ENCODE assay signal across 12 mouse cellular contexts in the genomic region with DNA sequence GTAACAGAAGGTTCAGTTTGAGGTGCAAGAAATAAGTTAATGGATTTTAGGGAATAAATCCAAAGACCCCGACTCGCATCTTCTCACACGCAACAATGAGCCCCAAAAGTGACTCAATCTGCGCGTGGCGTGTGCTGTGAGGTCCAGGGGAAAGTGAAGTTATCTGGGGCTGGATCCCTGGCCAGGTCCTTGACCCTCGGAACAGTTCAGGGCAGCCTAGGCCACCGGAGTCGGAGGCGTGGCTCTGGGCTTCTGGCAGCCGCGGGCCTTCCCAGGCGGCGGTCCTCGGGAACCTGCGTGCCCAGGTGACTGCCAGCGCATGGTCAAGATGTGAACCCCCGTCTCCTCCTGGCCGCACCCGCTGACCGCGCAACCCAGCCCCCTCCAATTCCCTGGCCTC. TPM values are rescaled to one million over a fixed set of nuclear protein-coding genes. Genes with fewer than 3 reads are reported as not detected.
DNase-seq lines count a peak whose midpoint lies in the region; ATAC-seq lines count a peak whose summit lies in the region.
"Not testable (repeated sequence)": the region's sequence is repeated elsewhere in the genome, so short reads cannot be mapped to it uniquely, and the experiment has no call there.
"Had no signal": no experiment of that assay in that cellular context is flagged by ENCODE, and none has a peak within 500 bp of the region (broad histone marks: within the 10 kb centered on the region; RNA-seq: fewer than 3 reads in every experiment).

No protein-coding gene starts in this region.

- H3K4me2 ChIP-seq in forebrain, embryonic 13.5 days: peak overlapping the region; percentile 59
- peak overlapping the region; percentile 43 for H3K4me2 ChIP-seq in heart, embryonic 11.5 days
- H3K4me2 ChIP-seq in hindbrain, embryonic 15.5 days: peak overlapping the region; percentile 55
- H3K4me2 ChIP-seq in kidney, embryonic 15.5 days: peak overlapping the region; percentile 53
- peak overlapping the region; percentile 46 for H3K4me2 ChIP-seq in limb, embryonic 12.5 days
- H3K4me2 ChIP-seq in midbrain, embryonic 14.5 days (ENCODE audit: low read length): peak overlapping the region; percentile 45
- H3K4me2 ChIP-seq in stomach, embryonic 14.5 days (replicated peaks; ENCODE audit: low read depth, low read length): 0 out of 2 replicates have a peak overlapping the region, but pooled peaks have one; percentile 26

- H3K4me3 ChIP-seq in forebrain, embryonic 13.5 days: peak overlapping the region; percentile 36
- H3K4me3 ChIP-seq in heart, embryonic 11.5 days (ENCODE audit: low read depth, low read length): peak overlapping the region; percentile 14; the same call in 1 of the 2 replicates
- H3K4me3 ChIP-seq in hindbrain, embryonic 15.5 days: peak overlapping the region; percentile 42
- H3K4me3 ChIP-seq in kidney, embryonic 15.5 days (replicated peaks): peak overlapping the region; percentile 23; the same call in 1 of the 2 replicates
- H3K4me3 ChIP-seq in limb, embryonic 12.5 days (replicated peaks): peak overlapping the region; percentile 24
- H3K4me3 ChIP-seq in midbrain, embryonic 14.5 days (replicated peaks; ENCODE audit: low read depth, low read length): peak overlapping the region; percentile 28
- H3K4me3 ChIP-seq in stomach, embryonic 14.5 days (ENCODE audit: low read depth, low read length): not testable (repeated sequence)

- ATAC-seq in forebrain, embryonic 13.5 days; heart, embryonic 11.5 days (replicated peaks; ENCODE audit: insufficient number of reproducible peaks, low FRiP score, low TSS enrichment); hindbrain, embryonic 15.5 days (ENCODE audit: low FRiP score, low read depth); kidney, embryonic 15.5 days (replicated peaks; ENCODE audit: low FRiP score); limb, embryonic 12.5 days (ENCODE audit: insufficient number of reproducible peaks, insufficient read depth, low FRiP score, low TSS enrichment, low read depth); midbrain, embryonic 14.5 days (ENCODE audit: low FRiP score, low TSS enrichment); stomach, embryonic 14.5 days (ENCODE audit: insufficient number of reproducible peaks, insufficient read depth, low FRiP score, low read depth): not testable (repeated sequence)

- not testable (repeated sequence) for H3K27ac ChIP-seq in forebrain, embryonic 13.5 days; heart, embryonic 11.5 days (ENCODE audit: low read depth, low read length); hindbrain, embryonic 15.5 days (replicated peaks); kidney, embryonic 15.5 days; limb, embryonic 12.5 days; midbrain, embryonic 14.5 days (replicated peaks; ENCODE audit: low read depth, low read length); stomach, embryonic 14.5 days (ENCODE audit: low read length)

- not testable (repeated sequence) for H3K27me3 ChIP-seq in forebrain, embryonic 13.5 days; heart, embryonic 11.5 days (ENCODE audit: control insufficient read depth, insufficient read depth, low read length); hindbrain, embryonic 15.5 days; kidney, embryonic 15.5 days; limb, embryonic 12.5 days; midbrain, embryonic 14.5 days (ENCODE audit: control insufficient read depth, insufficient read depth, low read length); stomach, embryonic 14.5 days (ENCODE audit: control insufficient read depth, insufficient read depth, low read length)

- DNase-seq in embryo, embryonic 10 days (ENCODE audit: low spot score): peak; percentile 3
- DNase-seq in midbrain, embryonic 14.5 days: peak; percentile 0

- H3K9ac ChIP-seq in forebrain, embryonic 13.5 days: peak overlapping the region; percentile 56; the same call in 1 of the 2 replicates
- not testable (repeated sequence) for H3K9ac ChIP-seq in heart, embryonic 11.5 days (ENCODE audit: low read depth, low read length); kidney, embryonic 15.5 days; limb, embryonic 12.5 days (replicated peaks); midbrain, embryonic 14.5 days (replicated peaks; ENCODE audit: low read length); stomach, embryonic 14.5 days (replicated peaks; ENCODE audit: low read depth, low read length)
- peak overlapping the region; percentile 35; the same call in 1 of the 2 replicates for H3K9ac ChIP-seq in hindbrain, embryonic 15.5 days

- H3K36me3 ChIP-seq in forebrain, embryonic 13.5 days (ENCODE audit: poor library complexity, severe bottlenecking); heart, embryonic 11.5 days (ENCODE audit: control insufficient read depth, insufficient read depth, low read length); hindbrain, embryonic 15.5 days; kidney, embryonic 15.5 days; limb, embryonic 12.5 days; midbrain, embryonic 14.5 days (ENCODE audit: control insufficient read depth, insufficient read depth, low read length); stomach, embryonic 14.5 days (ENCODE audit: control insufficient read depth, insufficient read depth, low read length): not testable (repeated sequence)

- WGBS in forebrain, embryonic 13.5 days: 12% methylated on average over 22 of the region's 22 CpGs
- 19% methylated on average over 22 of the region's 22 CpGs for WGBS in heart, embryonic 11.5 days (ENCODE audit: insufficient replicate concordance)
- WGBS in hindbrain, embryonic 15.5 days: 18% methylated on average over 22 of the region's 22 CpGs
- WGBS in kidney, embryonic 15.5 days: 19% methylated on average over 22 of the region's 22 CpGs
- WGBS in limb, embryonic 12.5 days: 17% methylated on average over 22 of the region's 22 CpGs
- 18% methylated on average over 22 of the region's 22 CpGs for WGBS in midbrain, embryonic 14.5 days
- 23% methylated on average over 20 of the region's 22 CpGs for WGBS in stomach, embryonic 14.5 days

- not testable (repeated sequence) for H3K9me3 ChIP-seq in forebrain, embryonic 13.5 days (replicated peaks); heart, embryonic 11.5 days (replicated peaks; ENCODE audit: control insufficient read depth, low read length); hindbrain, embryonic 15.5 days; kidney, embryonic 15.5 days (replicated peaks); limb, embryonic 12.5 days; midbrain, embryonic 14.5 days (ENCODE audit: control insufficient read depth, low read length); stomach, embryonic 14.5 days (ENCODE audit: control insufficient read depth, low read depth, low read length)

- H3K4me1 ChIP-seq in forebrain, embryonic 13.5 days; heart, embryonic 11.5 days (ENCODE audit: control insufficient read depth, insufficient read depth, low read length); hindbrain, embryonic 15.5 days (replicated peaks); kidney, embryonic 15.5 days; limb, embryonic 12.5 days (replicated peaks); midbrain, embryonic 14.5 days (ENCODE audit: control insufficient read depth, insufficient read depth, low read length); stomach, embryonic 14.5 days (ENCODE audit: control insufficient read depth, insufficient read depth, low read length): not testable (repeated sequence)

RNA-seq across cellular contexts. Expression of gene Gm3591, which starts 14.1 kb away (rescaled TPM):
- 1.9 and 2.6 TPM in 2 replicates for polyA plus RNA-seq in forebrain, embryonic 13.5 days (2015; fragmentation: Nextera tagmentation; extraction: Ambion mirVana)
- polyA plus RNA-seq in heart, embryonic 11.5 days (2014; fragmentation: Nextera tagmentation; extraction: Ambion mirVana): 3.5 and 3.6 TPM in 2 replicates
- polyA plus RNA-seq in hindbrain, embryonic 15.5 days (2015; fragmentation: Nextera tagmentation; extraction: Ambion mirVana): 6.2 and 8.0 TPM in 2 replicates
- 0.52 and 0.57 TPM in 2 replicates for polyA plus RNA-seq in kidney, embryonic 15.5 days (2015; fragmentation: Nextera tagmentation; extraction: Ambion mirVana)
- polyA plus RNA-seq in limb, embryonic 12.5 days (2016; fragmentation: Nextera tagmentation; extraction: Ambion mirVana): 0.99 and 1.3 TPM in 2 replicates
- 7.2 and 10.7 TPM in 2 replicates for polyA plus RNA-seq in midbrain, embryonic 14.5 days (2014; fragmentation: Nextera tagmentation; extraction: Ambion mirVana)
- polyA plus RNA-seq in stomach, embryonic 14.5 days (2014; fragmentation: Nextera tagmentation; extraction: Ambion mirVana): 1.8 and 2.4 TPM in 2 replicates
- polyA plus RNA-seq: C2C12 had no signal

RNA-seq across cellular contexts. Expression of gene Gm3594, which starts 18.1 kb away (rescaled TPM):
- not detected in 2 replicates for polyA plus RNA-seq in forebrain, embryonic 13.5 days (2015; fragmentation: Nextera tagmentation; extraction: Ambion mirVana)
- polyA plus RNA-seq in heart, embryonic 11.5 days (2014; fragmentation: Nextera tagmentation; extraction: Ambion mirVana): not detected in 2 replicates
- polyA plus RNA-seq in hindbrain, embryonic 15.5 days (2015; fragmentation: Nextera tagmentation; extraction: Ambion mirVana): not detected in 2 replicates
- polyA plus RNA-seq in kidney, embryonic 15.5 days (2015; fragmentation: Nextera tagmentation; extraction: Ambion mirVana): not detected in 2 replicates
- polyA plus RNA-seq in limb, embryonic 12.5 days (2016; fragmentation: Nextera tagmentation; extraction: Ambion mirVana): not detected in 2 replicates
- polyA plus RNA-seq in midbrain, embryonic 14.5 days (2014; fragmentation: Nextera tagmentation; extraction: Ambion mirVana): not detected in 2 replicates
- polyA plus RNA-seq in stomach, embryonic 14.5 days (2014; fragmentation: Nextera tagmentation; extraction: Ambion mirVana): not detected in 2 replicates
- polyA plus RNA-seq: activated CD4-positive, CD25-positive, alpha-beta regulatory T cell, adult 4 months; C2C12; cerebellum, adult 2 months; stomach, postnatal 0 days had no signal

RNA-seq across cellular contexts. Expression of gene Gm16440, which starts 36.2 kb away (rescaled TPM):
- not detected in 2 replicates for polyA plus RNA-seq in forebrain, embryonic 13.5 days (2015; fragmentation: Nextera tagmentation; extraction: Ambion mirVana)
- polyA plus RNA-seq in heart, embryonic 11.5 days (2014; fragmentation: Nextera tagmentation; extraction: Ambion mirVana): not detected in 2 replicates
- 0.16 TPM in 1 of 2 replicates, not detected in the other for polyA plus RNA-seq in hindbrain, embryonic 15.5 days (2015; fragmentation: Nextera tagmentation; extraction: Ambion mirVana)
- polyA plus RNA-seq in kidney, embryonic 15.5 days (2015; fragmentation: Nextera tagmentation; extraction: Ambion mirVana): not detected in 2 replicates
- not detected in 2 replicates for polyA plus RNA-seq in limb, embryonic 12.5 days (2016; fragmentation: Nextera tagmentation; extraction: Ambion mirVana)
- not detected in 2 replicates for polyA plus RNA-seq in midbrain, embryonic 14.5 days (2014; fragmentation: Nextera tagmentation; extraction: Ambion mirVana)
- polyA plus RNA-seq in stomach, embryonic 14.5 days (2014; fragmentation: Nextera tagmentation; extraction: Ambion mirVana): not detected in 2 replicates
- polyA plus RNA-seq: activated CD4-positive, CD25-positive, alpha-beta regulatory T cell, adult 4 months; C2C12; cerebellum, adult 2 months; stomach, postnatal 0 days had no signal
